Mouse (Mus musculus) hindbrain, embryonic 15.5 days (tissue): ENCODE data around the gene Timm13. TPM values are rescaled to one million over a fixed set of nuclear protein-coding genes. Genes with fewer than 3 reads are reported as not detected.

Experiments
- ATAC-seq: fragments of 200-750 bp; cut with Nextera tagmentation; 2 replicates; pipeline ENCODE4 v1.8.0; 2017; ENCODE audit warnings: low read depth, moderate number of reproducible peaks, moderate TSS enrichment; ENCODE audit not compliant: low FRiP score
- H3K27ac ChIP-seq: fragments of 300-500 bp; sonication (generic); replicated peaks from 2 replicates; pipeline ENCODE4 v1.5.1; 2015; ENCODE audit warnings: mild to moderate bottlenecking, inconsistent platforms
- H3K27me3 ChIP-seq: fragments of 300-500 bp; sonication (generic); 2 replicates; pipeline ENCODE4 v1.6.1; 2015; ENCODE audit warnings: control low read depth, inconsistent platforms
- H3K36me3 ChIP-seq: fragments of 300-500 bp; sonication (generic); 2 replicates; pipeline ENCODE4 v1.6.1; 2015; ENCODE audit warnings: control low read depth, inconsistent platforms
- H3K4me1 ChIP-seq: fragments of 300-500 bp; sonication (generic); replicated peaks from 2 replicates; pipeline ENCODE4 v1.6.1; 2015; ENCODE audit warnings: control low read depth, inconsistent platforms
- H3K4me2 ChIP-seq: fragments of 300-500 bp; sonication (generic); 2 replicates; pipeline ENCODE4 v1.6.1; 2015; ENCODE audit warnings: moderate library complexity, mild to moderate bottlenecking, inconsistent platforms
- H3K4me3 ChIP-seq: fragments of 300-500 bp; sonication (generic); 2 replicates; pipeline ENCODE4 v1.5.1; 2015; ENCODE audit warnings: mild to moderate bottlenecking, inconsistent platforms
- H3K9ac ChIP-seq: fragments of 300-500 bp; sonication (generic); 2 replicates; pipeline ENCODE4 v1.6.1; 2015; ENCODE audit warnings: inconsistent platforms
- H3K9me3 ChIP-seq: fragments of 300-500 bp; sonication (generic); 2 replicates; pipeline ENCODE4 v1.6.1; 2016; ENCODE audit warnings: control low read depth, inconsistent platforms
- WGBS: fragments of 180-500 bp; shearing (Covaris S2); methylation state at CpG from one replicate; pipeline ENCODE4 v1.1.7; 2015; 5-methylcytosine and 5-hydroxymethylcytosine counted together
- polyA plus RNA-seq: library from polyadenylated mRNA; unstranded; fragments of >200 nt; fragmentation: Nextera tagmentation; extraction: Ambion mirVana; gene quantifications from 2 replicates; pipeline ENCODE4 v1.2.1, GENCODE M21; 2015

Gene Timm13
- polyA plus RNA-seq, 1 experiment from 2014 or later: 329 TPM

- no peak overlapping the region for H3K9ac ChIP-seq
- H3K4me1 ChIP-seq: peaks cover 66% of the 10 kb centered on the region
- peak overlapping the region; percentile 95 for H3K4me2 ChIP-seq
- H3K27me3 ChIP-seq: peaks cover 37% of the 10 kb centered on the region
- no peaks in the 10 kb centered on the region for H3K36me3 ChIP-seq
- no peak for ATAC-seq
- no peak overlapping the region for H3K27ac ChIP-seq
- peak overlapping the region; percentile 54 for H3K4me3 ChIP-seq
- whole genome bisulfite sequencing: under 1% methylated on average over 25 of the region's 26 CpGs
- H3K9me3 ChIP-seq: no peaks in the 10 kb centered on the region
Observed at GRCm38 (mm10) chr10:80931695-80932094, 30.9 kb upstream of the Timm13 start.

GRCm38 (mm10) chr10:80931153-80931671 lies 30.4 kb upstream of the Timm13 start:
- Histone ChIP-seq H3K9ac (no peak overlapping the region; the same call in 1 of the 2 replicates), H3K4me1 (peaks cover 61% of the 10 kb centered on the region)
- 2% methylated on average over 14 of the region's 14 CpGs for WGBS

GRCm38 (mm10) chr10:80930361-80931152 lies 29.8 kb upstream of the Timm13 start:
- WGBS: under 1% methylated on average over 45 of the region's 45 CpGs
- no peak for ATAC-seq
- Histone ChIP-seq H3K9ac (peak overlapping the region; percentile 28), H3K4me2 (peak overlapping the region; percentile 95), H3K9me3 (no peaks in the 10 kb centered on the region), H3K27ac (0 out of 2 replicates have a peak overlapping the region, but pooled peaks have one; percentile 12), H3K27me3 (peaks cover 37% of the 10 kb centered on the region), H3K4me3 (peak overlapping the region; percentile 54), H3K36me3 (no peaks in the 10 kb centered on the region), H3K4me1 (peaks cover 55% of the 10 kb centered on the region)

More at GRCm38 (mm10) chr10:80931153-80931671, 30.4 kb upstream of the Timm13 start:
- H3K4me3 ChIP-seq: peak overlapping the region; percentile 54
- peaks cover 37% of the 10 kb centered on the region for H3K27me3 ChIP-seq
- ATAC-seq: no peak
- peak overlapping the region; percentile 95 for H3K4me2 ChIP-seq
- no peaks in the 10 kb centered on the region for H3K9me3 ChIP-seq
- no peaks in the 10 kb centered on the region for H3K36me3 ChIP-seq
- H3K27ac ChIP-seq: no peak overlapping the region

GRCm38 (mm10) chr10:80929299-80930226 lies 28.8 kb upstream of the Timm13 start, which contains the start of gene Gadd45b:
TSS of gene Gadd45b (plus strand) at chr10:80930073.
- peak within 1 kb of the TSS; percentile 72 for H3K9ac ChIP-seq
- WGBS: under 1% methylated on average over 56 of the region's 56 CpGs
- H3K4me3 ChIP-seq: peak within 1 kb of the TSS; percentile 54
- peak; percentile 93 for ATAC-seq
- peak within 1 kb of the TSS; percentile 95 for H3K4me2 ChIP-seq
- H3K9me3 ChIP-seq: no peaks in the 10 kb centered on the region
- H3K27me3 ChIP-seq: peaks cover 34% of the 10 kb centered on the region
- H3K36me3 ChIP-seq: no peaks in the 10 kb centered on the region
- peaks cover 52% of the 10 kb centered on the region for H3K4me1 ChIP-seq
- peak within 1 kb of the TSS; percentile 69 for H3K27ac ChIP-seq

GRCm38 (mm10) chr10:80928586-80929298 lies 28.0 kb upstream of the Timm13 start:
- ATAC-seq: peak; percentile 20; the same call in 1 of the 2 replicates
- Histone ChIP-seq H3K4me3 (peak overlapping the region; percentile 54), H3K4me2 (peak overlapping the region; percentile 95), H3K4me1 (peaks cover 49% of the 10 kb centered on the region), H3K36me3 (no peaks in the 10 kb centered on the region), H3K9ac (peak overlapping the region; percentile 72), H3K27ac (peak overlapping the region; percentile 69), H3K9me3 (no peaks in the 10 kb centered on the region), H3K27me3 (peaks cover 26% of the 10 kb centered on the region)
- WGBS: under 1% methylated on average over 48 of the region's 48 CpGs

- H3K4me2 ChIP-seq: no peak overlapping the region
- no peak overlapping the region for H3K27ac ChIP-seq
- 38% methylated on average over 3 of the region's 3 CpGs for WGBS
- ATAC-seq: no peak
- H3K27me3 ChIP-seq: peaks cover 2% of the 10 kb centered on the region; the same call in 1 of the 2 replicates
- peaks cover 21% of the 10 kb centered on the region for H3K4me1 ChIP-seq
- H3K9ac ChIP-seq: no peak overlapping the region
- no peaks in the 10 kb centered on the region for H3K9me3 ChIP-seq
- no peaks in the 10 kb centered on the region for H3K36me3 ChIP-seq
- H3K4me3 ChIP-seq: no peak overlapping the region
Observed at GRCm38 (mm10) chr10:80925472-80925871, 24.7 kb upstream of the Timm13 start.

- Histone ChIP-seq H3K4me3 (peak overlapping the region; percentile 24), H3K36me3 (no peaks in the 10 kb centered on the region), H3K9me3 (no peaks in the 10 kb centered on the region), H3K27me3 (peaks cover 2% of the 10 kb centered on the region; the same call in 1 of the 2 replicates), H3K4me1 (peaks cover 16% of the 10 kb centered on the region), H3K9ac (0 out of 2 replicates have a peak overlapping the region, but pooled peaks have one; percentile 16), H3K27ac (no peak overlapping the region), H3K4me2 (peak overlapping the region; percentile 44)
- no peak for ATAC-seq
- WGBS: 6% methylated on average over 16 of the region's 16 CpGs
Observed at GRCm38 (mm10) chr10:80921923-80922322, 21.2 kb upstream of the Timm13 start.

GRCm38 (mm10) chr10:80917779-80918434 lies 17.1 kb upstream of the Timm13 start, which contains the start of gene Lmnb2:
TSS of gene Lmnb2 (minus strand) at chr10:80918245.
- WGBS: under 1% methylated on average over 53 of the region's 61 CpGs
- peak; percentile 84 for ATAC-seq
- H3K9ac ChIP-seq: peak within 1 kb of the TSS; percentile 75

GRCm38 (mm10) chr10:80917336-80917778 lies 16.6 kb upstream of the Timm13 start:
- H3K9me3 ChIP-seq: no peaks in the 10 kb centered on the region
- peaks cover 34% of the 10 kb centered on the region for H3K4me1 ChIP-seq
- H3K36me3 ChIP-seq: no peaks in the 10 kb centered on the region
- peak overlapping the region; percentile 78 for H3K4me3 ChIP-seq
- 3% methylated on average over 15 of the region's 15 CpGs for WGBS
- peak overlapping the region; percentile 85 for H3K27ac ChIP-seq
- peaks cover 2% of the 10 kb centered on the region; the same call in 1 of the 2 replicates for H3K27me3 ChIP-seq
- peak overlapping the region; percentile 98 for H3K4me2 ChIP-seq
- H3K9ac ChIP-seq: peak overlapping the region; percentile 75
- peak; percentile 45 for ATAC-seq

More at GRCm38 (mm10) chr10:80917779-80918434, 17.1 kb upstream of the Timm13 start, which contains the start of gene Lmnb2:
- peak within 1 kb of the TSS; percentile 85 for H3K27ac ChIP-seq
- H3K4me1 ChIP-seq: peaks cover 34% of the 10 kb centered on the region
- peaks cover 2% of the 10 kb centered on the region; the same call in 1 of the 2 replicates for H3K27me3 ChIP-seq
- H3K4me3 ChIP-seq: peak within 1 kb of the TSS; percentile 78
- H3K9me3 ChIP-seq: no peaks in the 10 kb centered on the region
- H3K36me3 ChIP-seq: no peaks in the 10 kb centered on the region
- H3K4me2 ChIP-seq: peak within 1 kb of the TSS; percentile 98

- H3K36me3 ChIP-seq: peaks cover 13% of the 10 kb centered on the region; the same call in 1 of the 2 replicates
- no peak overlapping the region for H3K4me3 ChIP-seq
- no peaks in the 10 kb centered on the region for H3K27me3 ChIP-seq
- WGBS: 81% methylated on average over 4 of the region's 4 CpGs
- no peaks in the 10 kb centered on the region for H3K9me3 ChIP-seq
- no peak overlapping the region for H3K9ac ChIP-seq
- peaks cover 29% of the 10 kb centered on the region for H3K4me1 ChIP-seq
- no peak overlapping the region for H3K4me2 ChIP-seq
- no peak for ATAC-seq
- H3K27ac ChIP-seq: no peak overlapping the region
Observed at GRCm38 (mm10) chr10:80915736-80916135, 15.0 kb upstream of the Timm13 start.
